Mouse (Mus musculus) kidney, adult 2 months (tissue): ENCODE measurements around the gene Gosr2. TPM values are rescaled to one million over a fixed set of nuclear protein-coding genes. Genes with fewer than 3 reads are reported as not detected.

Experiments used
- DNase-seq: peaks from one replicate; pipeline ENCODE4 v3.0.0; 2021
- H3K27ac ChIP-seq: fragments of 200-500 bp; 2 replicates; pipeline ENCODE4 v1.5.1; 2012; ENCODE audit warnings: low read depth, low read length, control low read depth, inconsistent platforms; ENCODE audit not compliant: insufficient read depth
- H3K27me3 ChIP-seq: fragments of 200-500 bp; replicated peaks from 2 replicates; pipeline ENCODE4 v1.6.1; 2012; ENCODE audit warnings: mild to moderate bottlenecking, moderate library complexity, low read length, inconsistent platforms; ENCODE audit not compliant: control insufficient read depth, insufficient read depth
- H3K36me3 ChIP-seq: fragments of 200-500 bp; 2 replicates; pipeline ENCODE4 v1.6.1; 2012; ENCODE audit warnings: mild to moderate bottlenecking, moderate library complexity, low read length, inconsistent platforms; ENCODE audit not compliant: control insufficient read depth, insufficient read depth
- H3K4me1 ChIP-seq: fragments of 200-500 bp; 2 replicates; pipeline ENCODE4 v1.6.1; 2011; ENCODE audit warnings: low read length; ENCODE audit not compliant: control insufficient read depth, insufficient read depth
- H3K4me3 ChIP-seq: fragments of 200-500 bp; 2 replicates; pipeline ENCODE4 v1.5.1; 2011; ENCODE audit warnings: mild to moderate bottlenecking, low read depth, low read length, control low read depth; ENCODE audit not compliant: insufficient read depth
- CTCF ChIP-seq: fragments of 200-500 bp; conservative IDR thresholded peaks from 2 replicates; pipeline ENCODE4 v1.5.1; 2011; ENCODE audit warnings: low read depth, mild to moderate bottlenecking, control low read depth, low read length, moderate library complexity, mixed read lengths; ENCODE audit not compliant: insufficient read depth, insufficient read length
- POLR2A ChIP-seq: fragments of 200-500 bp; IDR thresholded peaks from one replicate; pipeline ENCODE4 v1.6.1; 2011; ENCODE audit warnings: low read depth, low read length, control low read depth
- WGBS: fragments of 180-500 bp; shearing (Covaris S2); methylation state at CpG from one replicate; pipeline ENCODE4 v1.1.7; 2018; 5-methylcytosine and 5-hydroxymethylcytosine counted together
- polyA plus RNA-seq: library from polyadenylated mRNA; depleted of rRNA; stranded (reverse); fragments of >200 nt; gene quantifications from 2 replicates; pipeline ENCODE4 v1.2.3, GENCODE M21; 2012

Gosr2 gene
- polyA plus RNA-seq, 1 experiment, result 101 TPM

GRCm38 (mm10) chr11:103645731-103646130 lies 52.0 kb downstream of the Gosr2 start:
- Histone ChIP-seq H3K4me1 (no peaks in the 10 kb centered on the region), H3K36me3 (no peaks in the 10 kb centered on the region), H3K27ac (no peak overlapping the region), H3K27me3 (no peaks in the 10 kb centered on the region), H3K4me3 (no peak overlapping the region)
- DNase-seq, result no peak
- 16% methylated on average over 8 of the region's 8 CpGs for whole genome bisulfite sequencing
- TF ChIP-seq POLR2A (no peak), CTCF (no peak)

- no peak for TF ChIP-seq POLR2A
- TF ChIP-seq CTCF, result no peak
- H3K36me3 ChIP-seq, result no peaks in the 10 kb centered on the region
- 71% methylated on average over 9 of the region's 9 CpGs for WGBS
Measured at GRCm38 (mm10) chr11:103643211-103643610, 54.5 kb downstream of the Gosr2 start.

GRCm38 (mm10) chr11:103639407-103639946 lies 58.2 kb downstream of the Gosr2 start:
- peak; percentile 45 for DNase-seq
- TF ChIP-seq CTCF (peak; percentile 98), POLR2A (no peak)
- no peaks in the 10 kb centered on the region for H3K27me3 ChIP-seq
- no peaks in the 10 kb centered on the region for H3K36me3 ChIP-seq
- no peak overlapping the region for H3K27ac ChIP-seq
- H3K4me3 ChIP-seq, result no peak overlapping the region
- H3K4me1 ChIP-seq, result no peaks in the 10 kb centered on the region
- WGBS, result 2% methylated on average over 10 of the region's 10 CpGs

More at GRCm38 (mm10) chr11:103643211-103643610, 54.5 kb downstream of the Gosr2 start:
- no peaks in the 10 kb centered on the region for H3K27me3 ChIP-seq
- H3K4me3 ChIP-seq, result no peak overlapping the region
- no peak for DNase-seq
- no peak overlapping the region for H3K27ac ChIP-seq
- H3K4me1 ChIP-seq, result no peaks in the 10 kb centered on the region

- DNase-seq, result no peak
- Histone ChIP-seq H3K4me3 (no peak within 1 kb of the TSS), H3K4me1 (no peaks in the 10 kb centered on the region), H3K27ac (no peak within 1 kb of the TSS), H3K36me3 (no peaks in the 10 kb centered on the region), H3K27me3 (no peaks in the 10 kb centered on the region)
- 71% methylated on average over 3 of the region's 3 CpGs for WGBS
- TF ChIP-seq POLR2A (no peak), CTCF (no peak)
Measured at GRCm38 (mm10) chr11:103638790-103639189, 58.9 kb downstream of the Gosr2 start, which contains the start of gene Lyzl6. Gene Lyzl6 (minus strand): TSS chr11:103638890.

- TF ChIP-seq POLR2A (no peak), CTCF (no peak)
- Histone ChIP-seq H3K36me3 (no peaks in the 10 kb centered on the region), H3K27ac (no peak overlapping the region), H3K4me3 (no peak overlapping the region), H3K4me1 (no peaks in the 10 kb centered on the region), H3K27me3 (no peaks in the 10 kb centered on the region)
- WGBS, result 77% methylated on average over 6 of the region's 6 CpGs
- no peak for DNase-seq
Measured at GRCm38 (mm10) chr11:103636261-103636660, 61.4 kb downstream of the Gosr2 start.

GRCm38 (mm10) chr11:103635481-103635880 lies 62.2 kb downstream of the Gosr2 start:
- 74% methylated on average over 3 of the region's 3 CpGs for WGBS
- H3K4me1 ChIP-seq, result no peaks in the 10 kb centered on the region

GRCm38 (mm10) chr11:103634806-103635205 lies 62.9 kb downstream of the Gosr2 start:
- Histone ChIP-seq H3K4me3 (no peak overlapping the region), H3K36me3 (no peaks in the 10 kb centered on the region), H3K27ac (no peak overlapping the region), H3K27me3 (no peaks in the 10 kb centered on the region), H3K4me1 (no peaks in the 10 kb centered on the region)
- no peak for DNase-seq
- 84% methylated on average over 7 of the region's 7 CpGs for WGBS
- TF ChIP-seq CTCF, result no peak

More at GRCm38 (mm10) chr11:103635481-103635880, 62.2 kb downstream of the Gosr2 start:
- TF ChIP-seq POLR2A, result no peak
- Histone ChIP-seq H3K4me3 (no peak overlapping the region), H3K36me3 (no peaks in the 10 kb centered on the region), H3K27me3 (no peaks in the 10 kb centered on the region), H3K27ac (no peak overlapping the region)
- no peak for DNase-seq
